Mouse (Mus musculus) bone marrow, adult 2 months (tissue): ENCODE measurements around the gene C1qtnf7.

Source experiments
- CTCF ChIP-seq: fragments of 200-500 bp; IDR thresholded peaks from 2 replicates; pipeline ENCODE4 v1.5.1; 2011; ENCODE audit warnings: low read length, control low read depth; ENCODE audit not compliant: control insufficient read depth, insufficient read depth
- POLR2A ChIP-seq: fragments of 200-500 bp; IDR thresholded peaks from 2 replicates; pipeline ENCODE4 v1.6.1; 2011; ENCODE audit warnings: low read depth, mild to moderate bottlenecking, control low read depth, low read length, borderline replicate concordance; ENCODE audit not compliant: control insufficient read depth

- TF ChIP-seq POLR2A (no peak), CTCF (no peak)
These were observed 11.0 kb upstream of the C1qtnf7 start for GRCm38 (mm10) chr5:43504243-43504786.
